Mouse (Mus musculus): Measurements from ENCODE around the gene Arhgef1.

- TF ChIP-seq TCF3 (IDR thresholded peaks at IDR 0.05; ENCODE audit: insufficient read length, low read depth) = no peak
- no peak for TF ChIP-seq CEBPB (IDR thresholded peaks at IDR 0.05; ENCODE audit: insufficient read depth, poor library complexity, severe bottlenecking)
- no peak for TF ChIP-seq POLR2A (IDR thresholded peaks at IDR 0.05; ENCODE audit: insufficient read length, low read depth)
- no peak for TF ChIP-seq MYOG (IDR thresholded peaks at IDR 0.05; ENCODE audit: control insufficient read depth in 1 of 3, insufficient read depth in 1 of 3, insufficient read length in 2 of 3, low read depth in 2 of 3)
- TF ChIP-seq USF1 (IDR thresholded peaks at IDR 0.05; ENCODE audit: low read depth) = no peak
- no peak for TF ChIP-seq TCF12 (IDR thresholded peaks at IDR 0.05; ENCODE audit: insufficient read depth, poor library complexity, severe bottlenecking)
- no peak for TF ChIP-seq POLR2AphosphoS2 (IDR thresholded peaks at IDR 0.05; ENCODE audit: insufficient read length, low read depth)
These were observed 51.7 kb downstream of the Arhgef1 start for GRCm38 (mm10) chr7:24954450-24954849.
